Mouse (Mus musculus) ZHBTc4 (cell line): ENCODE results near the gene Cyp2d11.

Experiments used
- DNase-seq: peaks from one replicate; pipeline ENCODE4 v3.0.0-alpha.2; 2011; ENCODE audit warnings: low read depth, low spot score

Cyp2d11 gene

DNA sequence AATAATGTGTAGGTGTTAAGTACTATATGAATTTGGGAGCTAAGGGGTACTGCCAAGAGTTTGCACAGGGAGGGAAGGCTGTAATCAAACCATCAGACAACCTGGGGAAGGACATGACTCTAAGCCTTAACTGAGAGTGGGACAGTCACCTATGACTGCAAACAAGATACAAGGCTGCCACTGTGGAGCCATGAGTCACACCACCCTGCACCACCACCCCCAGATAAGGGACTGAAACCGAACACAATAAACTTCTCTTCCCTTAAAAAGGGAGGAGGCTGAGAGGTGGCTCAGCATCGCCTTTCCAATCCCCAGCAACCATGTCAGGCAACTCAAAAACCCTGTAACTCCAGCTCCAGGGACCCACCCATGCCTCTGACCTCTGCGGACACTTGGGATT is 42.3 kb downstream of the Cyp2d11 start:
- no peak for DNase-seq

DNA sequence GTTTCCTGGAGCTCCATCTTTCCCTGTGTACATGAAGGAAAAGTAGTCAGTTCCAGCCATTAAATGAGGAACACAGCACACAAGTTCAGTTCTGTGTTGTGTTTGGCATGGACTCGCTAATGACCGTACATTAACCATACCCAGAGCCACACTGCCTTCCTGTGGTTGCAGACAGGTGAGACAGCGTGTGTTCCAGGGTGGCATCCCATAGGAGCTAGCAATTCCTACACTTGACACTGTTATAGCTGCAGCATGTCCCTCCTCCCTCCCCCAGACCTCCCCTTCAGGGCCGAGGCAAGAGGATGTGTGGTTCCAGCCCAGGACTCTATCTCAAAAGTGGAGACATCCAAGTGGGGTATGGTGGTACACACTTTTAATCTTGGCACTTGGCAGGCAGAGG is 43.5 kb downstream of the Cyp2d11 start:
- DNase-seq = no peak

- no peak for DNase-seq
Observed at GRCm38 (mm10) chr15:82348999-82349341, 44.9 kb downstream of the Cyp2d11 start.

- no peak for DNase-seq
Observed at GRCm38 (mm10) chr15:82348258-82348998, 45.4 kb downstream of the Cyp2d11 start.

DNA sequence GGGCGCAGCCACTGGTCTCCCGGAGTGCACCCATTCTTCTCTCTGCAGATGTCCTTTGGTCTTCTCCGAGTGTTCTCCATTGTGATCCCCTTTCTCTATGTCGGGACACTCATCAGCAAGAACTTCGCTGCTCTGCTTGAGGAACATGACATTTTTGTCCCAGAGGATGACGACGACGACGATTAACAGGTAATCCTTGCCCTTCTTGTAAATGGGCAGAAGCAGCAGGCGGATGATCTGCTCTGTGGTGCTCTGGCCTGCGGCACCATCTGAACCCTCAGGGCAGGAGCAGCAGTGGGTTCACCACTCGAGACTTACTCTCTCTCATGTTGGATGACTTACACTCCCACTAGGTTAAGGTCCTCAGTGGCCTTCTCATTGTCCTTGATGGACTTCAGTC is 46.0 kb downstream of the Cyp2d11 start:
- DNase-seq = no peak

GRCm38 (mm10) chr15:82347303-82347676 is 46.5 kb downstream of the Cyp2d11 start:
- DNase-seq = no peak

GRCm38 (mm10) chr15:82346580-82347302 is 47.1 kb downstream of the Cyp2d11 start:
- no peak for DNase-seq

DNA sequence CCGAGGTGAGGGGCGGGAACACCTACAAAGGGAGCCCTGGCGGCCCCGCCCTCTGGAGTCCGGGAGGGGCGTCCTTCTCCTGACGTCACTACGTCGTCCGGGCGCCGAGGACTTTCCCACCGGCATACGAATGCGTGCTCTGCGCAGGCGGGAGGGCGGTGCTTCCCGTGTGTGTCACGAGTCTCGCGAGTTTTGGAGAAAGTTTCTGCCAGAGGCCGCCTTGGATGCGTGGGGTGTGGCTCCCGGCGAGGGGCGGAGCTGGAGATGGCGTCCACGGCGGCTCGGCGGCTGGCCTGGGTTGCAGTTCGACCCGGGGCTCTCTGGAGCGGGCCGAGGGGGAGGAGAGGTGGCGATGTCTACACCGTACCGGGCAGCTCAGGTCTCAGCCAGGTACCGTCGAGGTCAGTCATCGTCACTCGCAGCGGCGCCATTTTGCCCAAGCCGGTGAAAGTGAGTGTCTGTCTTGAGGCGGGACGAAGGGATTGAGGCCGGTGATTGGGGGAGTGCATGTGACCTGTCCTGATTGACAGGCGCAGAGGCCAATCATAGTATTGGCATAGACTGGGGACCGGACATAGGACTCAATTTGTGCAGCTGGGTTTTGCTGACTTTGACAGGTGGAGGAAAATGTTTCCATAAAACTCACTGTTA is 47.9 kb downstream of the Cyp2d11 start:
- DNase-seq = peak; percentile 99

DNA sequence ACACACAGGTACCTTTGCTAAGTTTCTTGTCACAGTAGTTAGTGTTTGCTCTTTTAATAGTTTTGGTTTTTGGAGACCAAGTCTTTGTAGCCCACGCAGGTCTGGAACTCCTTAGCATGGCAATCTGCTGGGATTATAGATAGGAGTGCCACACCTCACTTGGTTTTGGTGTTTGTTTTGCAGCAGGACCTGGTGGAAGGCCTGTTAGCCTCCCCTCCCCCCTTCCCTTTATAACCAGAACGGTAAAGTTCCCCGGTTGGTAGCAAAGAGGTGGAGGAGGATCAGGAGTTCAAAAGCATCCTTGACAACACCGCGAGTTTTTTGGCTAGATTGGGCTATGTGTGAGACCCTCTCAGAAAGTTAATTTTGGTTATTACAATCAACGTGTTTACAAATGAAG is 48.9 kb downstream of the Cyp2d11 start:
- DNase-seq = no peak

GRCm38 (mm10) chr15:82343368-82344287 is 50.2 kb downstream of the Cyp2d11 start:
- DNase-seq = no peak

DNA sequence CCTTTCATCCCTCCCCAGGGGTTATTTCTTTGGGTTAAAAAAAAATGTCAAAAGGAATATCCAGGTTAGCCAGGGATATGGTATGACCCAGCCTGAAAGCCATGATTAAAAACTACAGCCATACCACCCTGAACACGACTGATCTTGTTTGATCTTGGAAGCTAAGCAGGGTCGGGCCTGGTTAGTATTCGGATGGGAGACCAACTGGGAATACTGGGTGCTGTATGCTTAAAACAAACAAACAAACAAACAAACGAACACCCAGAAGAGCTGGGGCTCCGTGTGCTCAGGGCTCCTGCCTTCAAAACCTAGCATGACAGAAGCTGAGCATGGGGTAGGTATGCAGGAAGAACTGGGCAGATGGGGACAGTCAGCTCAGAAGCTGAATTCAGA is 51.3 kb downstream of the Cyp2d11 start:
- DNase-seq = no peak

DNA sequence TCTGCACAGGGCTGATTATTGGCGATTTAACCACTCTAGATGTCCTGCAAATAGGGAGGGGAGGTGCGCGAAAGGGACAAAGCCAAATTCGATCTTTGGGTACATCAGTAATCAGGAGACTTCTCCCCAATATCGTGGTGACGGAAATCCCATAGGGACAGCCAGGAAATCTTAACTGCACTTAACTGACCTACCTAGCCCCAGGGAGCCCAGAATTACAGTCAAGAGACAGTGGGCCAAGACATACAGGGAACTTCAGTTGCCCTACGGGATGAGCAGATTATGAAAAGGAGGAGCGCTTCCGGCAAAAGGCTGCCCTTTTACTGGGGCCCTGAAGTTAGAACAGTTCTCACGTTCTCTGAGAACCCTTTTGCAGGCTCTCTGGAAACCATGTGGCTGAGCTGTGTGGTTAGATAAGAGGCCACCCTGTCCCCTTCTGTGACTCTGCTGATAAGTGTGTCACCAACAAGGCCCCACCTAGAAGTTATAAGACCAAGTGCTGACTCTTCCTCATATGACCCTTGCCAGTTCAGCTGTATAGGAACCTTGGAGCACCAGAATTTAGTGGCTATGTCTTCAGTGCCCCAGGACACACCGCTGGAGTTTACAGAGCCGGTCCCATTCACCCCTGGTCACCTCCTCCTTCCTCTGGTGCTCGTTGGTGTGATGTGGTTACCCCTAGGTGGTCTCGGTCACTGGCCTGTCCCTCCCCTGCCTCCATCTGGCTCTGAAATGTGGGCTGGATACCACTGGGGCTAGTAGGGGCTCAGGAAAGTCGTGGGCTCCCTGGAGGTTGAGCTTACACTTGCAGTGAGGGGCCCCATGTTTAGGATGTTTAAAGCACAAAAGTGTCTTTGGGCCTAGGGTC is 51.9 kb downstream of the Cyp2d11 start:
- DNase-seq = no peak

- DNase-seq = no peak
Observed at GRCm38 (mm10) chr15:82341036-82341501, 52.8 kb downstream of the Cyp2d11 start.

- no peak for DNase-seq
Observed at GRCm38 (mm10) chr15:82340414-82341035, 53.3 kb downstream of the Cyp2d11 start.

DNA sequence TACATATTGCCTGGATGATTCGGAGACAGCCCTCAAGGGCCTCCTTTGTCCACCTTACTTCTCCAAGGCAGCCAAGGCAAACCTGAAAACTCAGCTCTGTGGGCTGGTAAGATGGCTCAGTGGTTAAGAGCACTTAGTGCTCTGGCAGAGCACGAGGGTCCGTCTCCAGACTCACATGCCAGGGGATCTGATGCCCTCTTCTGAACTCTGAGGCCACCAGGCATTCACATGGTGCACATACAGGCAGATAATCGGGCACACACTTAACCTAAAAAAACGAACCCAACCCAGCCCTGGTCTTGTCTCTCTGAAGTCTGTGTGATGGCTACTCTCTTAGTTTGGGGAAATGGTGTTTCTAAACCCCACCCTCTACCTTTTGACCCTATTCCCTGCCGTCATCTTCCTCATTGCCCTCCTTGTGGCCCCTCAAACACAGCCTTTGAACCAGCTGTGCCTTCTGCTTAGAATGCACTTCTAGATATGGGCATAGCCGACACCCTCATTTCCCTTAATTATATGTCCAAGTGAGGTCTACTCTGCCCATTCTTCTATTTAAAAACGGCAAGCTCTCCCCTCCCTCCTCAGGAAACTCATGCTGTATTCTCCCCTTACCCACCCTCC is 54.1 kb downstream of the Cyp2d11 start:
- no peak for DNase-seq
